Mouse (Mus musculus): ENCODE results near the gene Gm3636. TPM values are rescaled to one million over a fixed set of nuclear protein-coding genes. Genes with fewer than 3 reads are reported as not detected.
"Not testable (repeated sequence)": the region's sequence is repeated elsewhere in the genome, so short reads cannot be mapped to it uniquely, and the experiment has no call there.

The Gm3636 gene
- total RNA-seq (2015) = 0.49 and 1.5 TPM in 2 replicates
- not detected in 2 replicates for total RNA-seq (2017)

- ATAC-seq (replicated peaks; ENCODE audit: poor library complexity) = not testable (repeated sequence)
Observed at GRCm38 (mm10) chr14:6742232-6742631, at the start of gene Gm3636. TSS of gene Gm3636 (minus strand) at chr14:6742332.

DNA sequence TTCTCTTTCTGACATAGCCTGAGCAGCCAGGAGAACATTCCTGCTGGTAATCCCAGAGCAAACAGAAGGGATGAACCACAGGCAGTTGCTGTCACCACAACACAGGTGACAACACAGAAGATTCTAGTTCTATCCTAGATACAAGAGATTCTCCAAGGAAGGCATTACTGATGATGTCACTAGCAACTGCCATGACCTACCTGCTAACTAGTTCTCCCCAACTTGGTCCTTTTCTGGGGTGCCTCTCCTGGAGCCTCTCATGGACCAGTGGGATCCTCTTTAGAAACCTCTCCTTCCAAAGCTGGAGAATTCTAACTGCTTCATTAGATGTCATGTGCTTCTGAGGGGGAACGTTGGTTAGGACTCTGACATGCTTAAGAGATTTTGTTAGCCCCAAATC is 32.2 kb upstream of the Gm3636 start, which contains the start of gene Gm8362:
TSS of gene Gm8362 (minus strand) at position 101 of the 400 bp plus-strand sequence.
- ATAC-seq (replicated peaks; ENCODE audit: poor library complexity) = not testable (repeated sequence)

DNA sequence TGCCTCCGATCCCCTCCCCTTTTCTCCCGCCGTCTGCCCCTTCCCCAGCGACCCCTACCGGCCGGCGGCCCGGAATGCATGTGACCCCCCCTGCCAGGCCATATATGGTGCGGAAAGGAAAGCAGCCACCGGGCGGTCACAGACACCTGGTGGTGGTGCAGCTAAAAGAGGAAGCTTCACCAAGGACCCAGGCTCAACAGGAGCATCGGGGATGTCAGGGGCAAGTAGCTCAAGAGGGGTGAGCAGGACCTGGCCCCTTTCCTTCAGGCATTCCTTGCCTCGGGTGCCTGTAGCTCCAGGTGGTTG is 15.1 kb upstream of the Gm3636 start:
- ATAC-seq (replicated peaks; ENCODE audit: poor library complexity) = peak; percentile 44; the same call in 1 of the 2 replicates

DNA sequence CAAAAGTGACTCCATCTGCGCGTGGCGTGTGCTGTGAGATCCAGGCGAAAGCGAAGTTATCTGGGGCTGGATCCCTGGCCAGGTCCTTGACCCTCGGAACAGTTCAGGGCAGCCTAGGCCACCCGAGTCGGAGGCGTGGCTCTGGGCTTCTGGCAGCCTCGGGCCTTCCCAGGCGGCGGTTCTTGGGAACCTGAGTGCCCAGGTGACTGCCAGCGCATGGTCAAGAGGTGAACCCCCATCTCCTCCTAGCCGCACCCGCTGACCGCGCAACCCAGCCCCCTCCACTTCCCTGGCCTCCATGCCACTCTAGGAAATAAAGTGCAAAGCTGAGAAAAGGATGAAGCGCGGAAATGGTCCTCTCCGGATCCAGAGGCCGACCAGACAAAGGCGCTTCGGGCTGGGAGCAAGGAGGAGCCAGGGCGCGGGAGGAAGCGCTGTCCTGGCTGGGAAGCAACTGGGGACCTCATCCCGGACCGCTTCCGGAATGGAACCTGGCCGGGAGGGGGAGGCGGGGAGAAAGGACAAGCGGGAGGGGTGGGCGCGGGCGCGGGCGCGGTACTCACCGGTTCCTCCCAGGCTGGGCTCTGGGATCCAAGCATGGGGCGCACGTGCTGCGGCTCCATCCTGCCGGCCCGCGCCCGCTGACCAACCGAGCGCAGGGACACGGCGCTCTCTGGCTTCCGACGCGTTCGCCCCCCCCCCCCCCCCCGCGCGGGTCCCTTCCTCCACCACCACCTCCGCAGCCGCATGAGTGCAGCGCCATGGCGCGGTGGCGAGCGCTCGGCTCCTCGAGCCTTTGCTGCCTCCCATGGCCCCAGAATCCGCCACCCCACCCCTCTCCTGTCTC is 14.5 kb upstream of the Gm3636 start:
- ATAC-seq (replicated peaks; ENCODE audit: poor library complexity) = not testable (repeated sequence)

GRCm38 (mm10) chr14:6720151-6720550 is 22.0 kb downstream of the Gm3636 start, which contains the start of gene Gm8050:
TSS of gene Gm8050 (minus strand) at chr14:6720251.
- not testable (repeated sequence) for ATAC-seq (replicated peaks; ENCODE audit: poor library complexity)

Other genes with a start within 250 kb of the Gm3636 start
- not detected in 2 replicates for gene Gm8356, start 205.0 kb downstream of the Gm3636 start, total RNA-seq (2015)
- gene Gm8356, start 205.0 kb downstream of the Gm3636 start, total RNA-seq (2017) = not detected in 2 replicates
- 0.27 TPM in 1 of 2 replicates, not detected in the other for gene Gm3629, start 151.7 kb downstream of the Gm3636 start, total RNA-seq (2015)
- gene Gm3629, start 151.7 kb downstream of the Gm3636 start, total RNA-seq (2017) = not detected in 2 replicates
- gene Gm3460, start 119.9 kb downstream of the Gm3636 start, total RNA-seq (2015) = not detected in 2 replicates
- gene Gm3460, start 119.9 kb downstream of the Gm3636 start, total RNA-seq (2017) = not detected in 2 replicates
- not detected in 2 replicates for gene Gm10251, start 58.2 kb downstream of the Gm3636 start, total RNA-seq (2015)
- not detected in 2 replicates for gene Gm10251, start 58.2 kb downstream of the Gm3636 start, total RNA-seq (2017)
- not detected in 2 replicates for gene Gm8050, start 22.1 kb downstream of the Gm3636 start, total RNA-seq (2015)
- not detected in 2 replicates for gene Gm8050, start 22.1 kb downstream of the Gm3636 start, total RNA-seq (2017)
- not detected in 2 replicates for gene Gm8362, start 32.1 kb upstream of the Gm3636 start, total RNA-seq (2015)
- not detected in 2 replicates for gene Gm8362, start 32.1 kb upstream of the Gm3636 start, total RNA-seq (2017)
- gene Gm3642, start 98.0 kb upstream of the Gm3636 start, total RNA-seq (2015) = not detected in 2 replicates
- not detected in 2 replicates for gene Gm3642, start 98.0 kb upstream of the Gm3636 start, total RNA-seq (2017)
- gene Gm3667, start 147.6 kb upstream of the Gm3636 start, total RNA-seq (2015) = not detected in 2 replicates
- gene Gm3667, start 147.6 kb upstream of the Gm3636 start, total RNA-seq (2017) = not detected in 2 replicates
- not detected in 2 replicates for gene Gm6356, start 231.5 kb upstream of the Gm3636 start, total RNA-seq (2015)
- not detected in 2 replicates for gene Gm6356, start 231.5 kb upstream of the Gm3636 start, total RNA-seq (2017)

Data from megakaryocyte progenitor cell, adult 5-6 weeks (primary cell).